Mouse (Mus musculus) heart, embryonic 10.5 days (tissue): ENCODE measurements around the gene 2210017I01Rik. TPM values are rescaled to one million over a fixed set of nuclear protein-coding genes. Genes with fewer than 3 reads are reported as not detected.

Experiments
- DNase-seq: peaks from one replicate; pipeline ENCODE4 v3.0.0-alpha.2; 2017; ENCODE audit warnings: low spot score
- H3K27ac ChIP-seq: fragments of 300-500 bp; sonication (generic); 2 replicates; pipeline ENCODE4 v1.5.1; 2016; ENCODE audit warnings: mild to moderate bottlenecking
- H3K27me3 ChIP-seq: fragments of 300-500 bp; sonication (generic); 2 replicates; pipeline ENCODE4 v1.6.1; 2016; ENCODE audit warnings: mild to moderate bottlenecking; ENCODE audit not compliant: poor library complexity, insufficient read depth, severe bottlenecking
- H3K36me3 ChIP-seq: fragments of 300-500 bp; sonication (generic); 2 replicates; pipeline ENCODE4 v1.6.1; 2016; ENCODE audit warnings: mild to moderate bottlenecking, moderate library complexity
- H3K4me1 ChIP-seq: fragments of 300-500 bp; sonication (generic); 2 replicates; pipeline ENCODE4 v1.6.1; 2016; ENCODE audit warnings: mild to moderate bottlenecking
- H3K4me3 ChIP-seq: fragments of 300-500 bp; sonication (generic); 2 replicates; pipeline ENCODE4 v1.5.1; 2016; ENCODE audit warnings: mild to moderate bottlenecking, moderate library complexity
- H3K9me3 ChIP-seq: fragments of 300-500 bp; sonication (generic); 2 replicates; pipeline ENCODE4 v1.6.1; 2016; ENCODE audit warnings: mild to moderate bottlenecking, moderate library complexity
- WGBS: fragments of 180-500 bp; shearing (Covaris S2); methylation state at CpG from one replicate; pipeline ENCODE4 v1.1.7; 2016; 5-methylcytosine and 5-hydroxymethylcytosine counted together
- polyA plus RNA-seq: library from polyadenylated mRNA; unstranded; fragments of >200 nt; fragmentation: Nextera tagmentation; extraction: Ambion mirVana; gene quantifications from 2 replicates; pipeline ENCODE4 v1.2.1, GENCODE M21; 2016

2210017I01Rik gene
- not detected in 2 replicates for polyA plus RNA-seq

- Histone ChIP-seq H3K4me1 (no peaks in the 10 kb centered on the region), H3K27me3 (no peaks in the 10 kb centered on the region), H3K27ac (no peak within 1 kb of the TSS), H3K36me3 (no peaks in the 10 kb centered on the region), H3K4me3 (no peak within 1 kb of the TSS), H3K9me3 (no peaks in the 10 kb centered on the region)
- no peak for DNase-seq
Measured at GRCm38 (mm10) chr3:92607392-92607791, at the start of gene 2210017I01Rik. 2210017I01Rik (minus strand) TSS chr3:92607492.

GRCm38 (mm10) chr3:92656826-92657225, 49.5 kb upstream of the 2210017I01Rik start, which contains the start of gene Lce1b:
Lce1b (minus strand) TSS chr3:92656926.
- H3K4me1 ChIP-seq = no peaks in the 10 kb centered on the region

DNA sequence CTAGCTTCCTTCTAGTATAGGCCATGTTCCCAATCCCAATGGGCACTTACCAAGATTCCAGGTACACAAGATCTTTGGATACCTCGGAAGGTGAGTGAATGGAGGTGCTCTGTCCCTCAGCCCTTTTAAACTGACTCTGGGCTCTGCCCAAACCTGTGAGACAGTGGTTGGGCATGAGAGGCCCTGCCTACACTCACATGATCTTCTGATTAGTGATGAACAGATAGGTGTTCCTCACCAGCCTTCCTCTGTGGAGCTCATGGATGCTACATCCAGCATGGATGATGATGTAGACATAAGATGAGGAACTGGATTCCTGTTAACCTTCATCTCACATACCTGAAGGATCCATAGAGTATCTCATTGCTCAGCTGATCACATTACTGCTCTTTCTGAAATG, 40.9 kb upstream of the 2210017I01Rik start, which contains the start of gene Lce1a1:
TSS of gene Lce1a1 (minus strand) at position 101 of the 400 bp plus-strand sequence.
- Histone ChIP-seq H3K9me3 (no peaks in the 10 kb centered on the region), H3K4me1 (no peaks in the 10 kb centered on the region), H3K4me3 (no peak within 1 kb of the TSS), H3K27ac (no peak within 1 kb of the TSS), H3K27me3 (no peaks in the 10 kb centered on the region), H3K36me3 (no peaks in the 10 kb centered on the region)
- no peak for DNase-seq
- 78% methylated on average over 1 of the region's 1 CpGs for whole genome bisulfite sequencing

More at GRCm38 (mm10) chr3:92656826-92657225, 49.5 kb upstream of the 2210017I01Rik start, which contains the start of gene Lce1b:
- Histone ChIP-seq H3K27ac (no peak within 1 kb of the TSS), H3K4me3 (no peak within 1 kb of the TSS), H3K36me3 (no peaks in the 10 kb centered on the region), H3K27me3 (no peaks in the 10 kb centered on the region), H3K9me3 (no peaks in the 10 kb centered on the region)
- DNase-seq = no peak

GRCm38 (mm10) chr3:92639854-92640253, 32.6 kb upstream of the 2210017I01Rik start:
- WGBS = 93% methylated on average over 15 of the region's 15 CpGs
- H3K9me3 ChIP-seq = no peaks in the 10 kb centered on the region
- H3K36me3 ChIP-seq = no peaks in the 10 kb centered on the region
- H3K27me3 ChIP-seq = no peaks in the 10 kb centered on the region
- no peak overlapping the region for H3K27ac ChIP-seq
- H3K4me1 ChIP-seq = no peaks in the 10 kb centered on the region
- DNase-seq = no peak
- H3K4me3 ChIP-seq = no peak overlapping the region

DNA sequence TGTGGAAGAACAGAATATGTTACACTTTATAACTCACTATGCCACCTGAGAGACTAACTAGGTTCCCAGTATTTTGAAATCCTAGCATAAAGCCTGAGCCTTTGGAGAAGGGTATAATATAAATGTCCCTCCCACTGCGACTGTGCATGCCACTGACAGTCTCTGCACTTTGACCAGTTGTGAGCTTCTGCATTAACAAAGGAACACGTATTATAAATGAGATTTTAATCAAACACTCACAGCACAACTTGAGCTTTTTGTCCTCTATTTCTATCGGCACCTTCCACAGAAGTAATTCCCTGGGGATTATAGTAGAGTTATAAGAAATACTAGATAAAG, 31.3 kb upstream of the 2210017I01Rik start:
- Histone ChIP-seq H3K27ac (no peak overlapping the region), H3K4me1 (no peaks in the 10 kb centered on the region), H3K4me3 (no peak overlapping the region), H3K9me3 (no peaks in the 10 kb centered on the region), H3K36me3 (no peaks in the 10 kb centered on the region), H3K27me3 (no peaks in the 10 kb centered on the region)
- no peak for DNase-seq
- WGBS = 82% methylated on average over 3 of the region's 3 CpGs

- Histone ChIP-seq H3K27ac (no peak overlapping the region), H3K36me3 (no peaks in the 10 kb centered on the region), H3K4me3 (no peak overlapping the region), H3K9me3 (no peaks in the 10 kb centered on the region), H3K27me3 (no peaks in the 10 kb centered on the region), H3K4me1 (no peaks in the 10 kb centered on the region)
- no peak for DNase-seq
- WGBS = 60% methylated on average over 1 of the region's 1 CpGs
Measured at GRCm38 (mm10) chr3:92637745-92638652, 30.7 kb upstream of the 2210017I01Rik start.

DNA sequence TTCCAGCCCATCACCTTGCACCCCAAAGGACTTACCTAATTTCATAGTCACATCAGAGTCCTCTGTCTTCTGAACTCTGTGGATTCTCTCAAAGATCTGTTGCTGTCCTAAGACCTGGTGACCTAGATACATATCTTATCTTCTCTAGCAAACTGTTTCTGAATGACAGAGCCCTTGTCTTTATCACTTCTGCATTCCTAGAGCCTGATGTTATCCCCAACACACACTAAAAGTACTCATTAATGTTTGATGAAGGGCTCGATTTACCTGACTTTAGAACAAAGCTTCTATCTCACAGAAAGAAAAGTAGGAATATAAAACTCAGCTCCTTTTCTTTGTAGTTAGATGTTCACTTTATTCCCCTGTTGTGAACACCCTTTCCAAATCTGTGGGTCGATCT, 14.3 kb upstream of the 2210017I01Rik start, which contains the start of gene Lce6a:
TSS of gene Lce6a (minus strand) at position 101 of the 400 bp plus-strand sequence.
- H3K27ac ChIP-seq = no peak within 1 kb of the TSS
- H3K9me3 ChIP-seq = no peaks in the 10 kb centered on the region
- no peaks in the 10 kb centered on the region for H3K27me3 ChIP-seq
- DNase-seq = no peak
- no peak within 1 kb of the TSS for H3K4me3 ChIP-seq
- H3K36me3 ChIP-seq = no peaks in the 10 kb centered on the region
- no peaks in the 10 kb centered on the region for H3K4me1 ChIP-seq
- 69% methylated on average over 2 of the region's 2 CpGs for WGBS

GRCm38 (mm10) chr3:92609804-92610203, 2.5 kb upstream of the 2210017I01Rik start:
- H3K4me1 ChIP-seq = no peaks in the 10 kb centered on the region
- no peaks in the 10 kb centered on the region for H3K36me3 ChIP-seq
- H3K9me3 ChIP-seq = no peaks in the 10 kb centered on the region
- H3K4me3 ChIP-seq = no peak overlapping the region
- H3K27ac ChIP-seq = no peak overlapping the region
- 15% methylated on average over 1 of the region's 1 CpGs for WGBS
- no peaks in the 10 kb centered on the region for H3K27me3 ChIP-seq
- no peak for DNase-seq

DNA sequence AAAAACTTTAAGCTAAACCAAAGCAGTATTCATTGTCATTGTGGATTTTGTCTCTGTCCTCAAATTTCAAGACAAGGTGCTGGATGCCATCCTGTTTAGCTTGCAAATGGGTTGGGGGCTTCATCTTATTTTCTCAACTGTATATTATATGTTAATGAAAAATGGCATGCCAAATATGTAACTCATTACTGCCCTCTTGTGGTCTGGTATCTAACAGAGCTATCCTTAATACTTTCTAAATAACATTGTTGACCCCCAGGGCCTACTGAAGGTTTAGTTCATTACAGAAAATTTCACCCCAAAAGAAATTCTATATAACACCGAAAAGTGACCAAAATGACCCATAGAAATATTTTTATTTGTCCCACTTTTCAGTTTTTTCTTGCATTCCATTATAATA, 5.1 kb downstream of the 2210017I01Rik start:
- H3K27ac ChIP-seq = no peak overlapping the region
- no peaks in the 10 kb centered on the region for H3K27me3 ChIP-seq
- WGBS = 37% methylated on average over 1 of the region's 1 CpGs
- H3K4me3 ChIP-seq = no peak overlapping the region
- no peaks in the 10 kb centered on the region for H3K9me3 ChIP-seq
- H3K4me1 ChIP-seq = no peaks in the 10 kb centered on the region
- no peaks in the 10 kb centered on the region for H3K36me3 ChIP-seq
- DNase-seq = no peak

DNA sequence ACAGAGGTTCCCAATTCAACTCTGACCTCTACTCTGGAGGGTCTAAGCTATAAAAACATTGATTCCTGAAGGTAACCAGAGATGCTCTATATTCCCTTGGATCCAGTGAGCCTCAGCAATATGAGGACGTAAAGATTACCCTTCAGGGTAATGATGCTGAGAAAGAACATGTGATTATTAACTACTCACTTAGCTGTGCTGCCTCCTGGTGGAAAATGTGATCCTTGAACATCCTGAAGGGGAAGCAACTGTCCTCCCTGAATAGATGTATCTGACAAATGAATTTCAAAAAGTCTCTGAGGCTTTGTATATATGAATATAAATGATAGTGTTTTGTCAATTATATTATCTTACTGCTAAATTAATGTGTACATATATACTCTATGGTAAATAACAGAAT, 6.8 kb downstream of the 2210017I01Rik start:
- DNase-seq = no peak

GRCm38 (mm10) chr3:92599973-92600372, 7.3 kb downstream of the 2210017I01Rik start:
- Histone ChIP-seq H3K36me3 (no peaks in the 10 kb centered on the region), H3K27me3 (no peaks in the 10 kb centered on the region), H3K4me1 (no peaks in the 10 kb centered on the region), H3K27ac (no peak overlapping the region), H3K9me3 (no peaks in the 10 kb centered on the region), H3K4me3 (no peak overlapping the region)
- no peak for DNase-seq

More for the DNA sequence above, 6.8 kb downstream of the 2210017I01Rik start:
- Histone ChIP-seq H3K4me1 (no peaks in the 10 kb centered on the region), H3K27me3 (no peaks in the 10 kb centered on the region), H3K27ac (no peak overlapping the region), H3K9me3 (no peaks in the 10 kb centered on the region), H3K36me3 (no peaks in the 10 kb centered on the region), H3K4me3 (no peak overlapping the region)
- WGBS = 58% methylated on average over 1 of the region's 1 CpGs

GRCm38 (mm10) chr3:92598429-92598828, 8.9 kb downstream of the 2210017I01Rik start:
- no peaks in the 10 kb centered on the region for H3K4me1 ChIP-seq
- DNase-seq = no peak
- H3K4me3 ChIP-seq = no peak overlapping the region
- H3K9me3 ChIP-seq = no peaks in the 10 kb centered on the region
- no peaks in the 10 kb centered on the region for H3K36me3 ChIP-seq
- H3K27me3 ChIP-seq = no peaks in the 10 kb centered on the region
- WGBS = 92% methylated on average over 2 of the region's 2 CpGs
- no peak overlapping the region for H3K27ac ChIP-seq

DNA sequence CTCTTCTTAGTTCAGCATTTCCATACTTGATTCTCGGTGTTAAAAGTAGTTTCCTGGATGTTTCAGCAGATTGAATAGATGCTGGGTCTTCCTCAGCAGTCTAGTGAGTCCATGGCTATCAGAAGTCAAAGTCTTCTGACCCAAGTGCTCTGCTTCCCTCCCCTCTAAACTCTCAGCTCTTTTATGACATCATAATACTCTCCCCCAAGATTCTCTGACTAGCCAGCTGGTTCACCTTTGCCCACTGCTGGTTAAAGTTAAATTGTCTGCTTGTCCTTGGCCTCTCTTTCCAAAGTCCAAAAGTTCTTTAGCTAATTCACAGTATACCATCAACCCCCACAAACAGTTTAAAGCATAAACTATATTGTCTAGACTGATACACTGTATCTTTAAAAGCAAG, 18.4 kb downstream of the 2210017I01Rik start, which contains the start of gene Smcp:
TSS of gene Smcp (minus strand) at position 140 of the 400 bp plus-strand sequence.
- no peak for DNase-seq

More for the DNA sequence above, 18.4 kb downstream of the 2210017I01Rik start, which contains the start of gene Smcp:
- WGBS = 69% methylated on average over 1 of the region's 1 CpGs
- H3K27me3 ChIP-seq = no peaks in the 10 kb centered on the region
- no peaks in the 10 kb centered on the region for H3K9me3 ChIP-seq
- H3K4me3 ChIP-seq = no peak within 1 kb of the TSS
- H3K27ac ChIP-seq = no peak within 1 kb of the TSS
- H3K36me3 ChIP-seq = no peaks in the 10 kb centered on the region
- H3K4me1 ChIP-seq = no peaks in the 10 kb centered on the region
